Mouse (Mus musculus) adrenal gland, adult 8-10 months (tissue): Measurements from ENCODE around the gene Snrpf. TPM values are rescaled to one million over a fixed set of nuclear protein-coding genes. Genes with fewer than 3 reads are reported as not detected.

ENCODE experiments used
- total RNA-seq, 4 experiments: library from RNA; stranded (reverse); gene quantifications; 2 replicates each; pipeline ENCODE4 v1.2.4; 2022

The Snrpf gene
- total RNA-seq, 4 experiments from 2014 or later: 11.0 to 20.5 (median 13.2) TPM

Other genes starting within 250 kb of the Snrpf start
- 10 to 100 TPM; 53.1 to 74.2 (median 65.2) TPM for gene Lta4h, start 136.3 kb downstream of the Snrpf start, total RNA-seq
- under 1 TPM; 0.17 to 0.52 (median 0.39) TPM for gene Hal, start 100.9 kb downstream of the Snrpf start, total RNA-seq
- under 1 TPM in 1 of 4 experiments, not detected in 3; 0.12 TPM for gene Amdhd1, start 49.7 kb downstream of the Snrpf start, total RNA-seq
- under 1 TPM in 1 of 4 experiments, not detected in 3; 0.10 TPM for gene Ccdc38, start 49.1 kb downstream of the Snrpf start, total RNA-seq
- 10 to 100 TPM; 20.1 to 30.3 (median 26.3) TPM for gene Ntn4, start 51.0 kb upstream of the Snrpf start, total RNA-seq
- not detected for gene Usp44, start 241.8 kb upstream of the Snrpf start, total RNA-seq